12 mouse cellular contexts compared by ENCODE assay signal in the genomic region with DNA sequence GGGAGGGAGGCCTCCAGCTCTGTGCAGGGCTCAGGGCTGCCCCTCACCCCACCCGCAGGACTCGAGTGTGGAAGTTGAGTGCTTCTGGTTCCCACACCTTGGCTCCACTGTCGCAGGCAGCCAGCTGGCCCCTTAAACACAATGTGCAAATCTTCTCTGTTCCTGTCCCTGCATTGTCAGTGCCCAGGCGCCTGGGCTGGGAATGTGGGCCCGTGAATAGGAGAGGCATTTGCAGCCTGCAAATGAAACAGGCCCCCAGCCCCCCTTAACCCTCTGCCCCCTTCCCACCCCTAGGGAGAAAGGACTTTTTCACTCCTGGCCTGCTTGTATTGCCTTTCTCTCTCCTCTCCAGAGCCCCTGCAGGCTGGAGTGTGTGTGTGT. TPM values are rescaled to one million over a fixed set of nuclear protein-coding genes. Genes with fewer than 3 reads are reported as not detected.
A peak's percentile ranks its signal among the peaks of the same experiment; 100 is the strongest.
DNase-seq lines count a peak whose midpoint lies in the region; ATAC-seq lines count a peak whose summit lies in the region.
"Had no signal": no experiment of that assay in that cellular context is flagged by ENCODE, and none has a peak within 500 bp of the region (broad histone marks: within the 10 kb centered on the region; RNA-seq: fewer than 3 reads in every experiment).

No protein-coding gene starts in this region.

- peaks cover 44% of the 10 kb centered on the region for H3K27me3 ChIP-seq in liver, embryonic 13.5 days
- peaks cover 18% of the 10 kb centered on the region for H3K27me3 ChIP-seq in liver, embryonic 11.5 days (replicated peaks; ENCODE audit: control insufficient read depth, insufficient read depth, low read length)
- no peaks in the 10 kb centered on the region for H3K27me3 ChIP-seq in hindbrain, embryonic 14.5 days (ENCODE audit: control insufficient read depth, insufficient read depth, low read length)
- H3K27me3 ChIP-seq in limb, embryonic 11.5 days (ENCODE audit: control insufficient read depth, insufficient read depth, low read length), result no peaks in the 10 kb centered on the region
- no peaks in the 10 kb centered on the region for H3K27me3 ChIP-seq in stomach, embryonic 16.5 days (ENCODE audit: control insufficient read depth, insufficient read depth, low read length)

- H3K36me3 ChIP-seq in liver, embryonic 13.5 days, result no peaks in the 10 kb centered on the region
- H3K36me3 ChIP-seq in liver, embryonic 11.5 days (ENCODE audit: control insufficient read depth, insufficient read depth, low read length), result no peaks in the 10 kb centered on the region
- peaks cover 9% of the 10 kb centered on the region for H3K36me3 ChIP-seq in hindbrain, embryonic 14.5 days (replicated peaks; ENCODE audit: control insufficient read depth, insufficient read depth)
- no peaks in the 10 kb centered on the region for H3K36me3 ChIP-seq in limb, embryonic 11.5 days (ENCODE audit: control insufficient read depth, insufficient read depth, low read length)
- no peaks in the 10 kb centered on the region for H3K36me3 ChIP-seq in stomach, embryonic 16.5 days (ENCODE audit: control insufficient read depth, insufficient read depth, low read length)
- H3K36me3 ChIP-seq: heart, embryonic 15.5 days; limb, embryonic 15.5 days had no signal

- no peak overlapping the region for H3K9ac ChIP-seq in liver, embryonic 13.5 days
- no peak overlapping the region for H3K9ac ChIP-seq in liver, embryonic 11.5 days (ENCODE audit: low read depth, low read length)
- peak overlapping the region; percentile 39; the same call in 1 of the 2 replicates for H3K9ac ChIP-seq in hindbrain, embryonic 14.5 days
- no peak overlapping the region for H3K9ac ChIP-seq in limb, embryonic 11.5 days (ENCODE audit: low read length)
- H3K9ac ChIP-seq in stomach, embryonic 16.5 days (ENCODE audit: low read length), result 0 out of 2 replicates have a peak overlapping the region, but pooled peaks have one; percentile 23
- H3K9ac ChIP-seq: heart, embryonic 15.5 days; limb, embryonic 15.5 days had no signal

- H3K9me3 ChIP-seq in liver, embryonic 13.5 days (replicated peaks), result no peaks in the 10 kb centered on the region
- no peaks in the 10 kb centered on the region for H3K9me3 ChIP-seq in liver, embryonic 11.5 days (ENCODE audit: control insufficient read depth, low read length)
- H3K9me3 ChIP-seq in hindbrain, embryonic 14.5 days (ENCODE audit: control insufficient read depth, low read length), result no peaks in the 10 kb centered on the region
- H3K9me3 ChIP-seq in limb, embryonic 11.5 days (ENCODE audit: control insufficient read depth, low read length), result no peaks in the 10 kb centered on the region
- no peaks in the 10 kb centered on the region for H3K9me3 ChIP-seq in stomach, embryonic 16.5 days (replicated peaks; ENCODE audit: control insufficient read depth, low read length)
- H3K9me3 ChIP-seq: heart, embryonic 15.5 days; limb, embryonic 15.5 days had no signal

- no peak overlapping the region for H3K4me3 ChIP-seq in liver, embryonic 13.5 days (replicated peaks)
- no peak overlapping the region for H3K4me3 ChIP-seq in liver, embryonic 11.5 days (ENCODE audit: low read depth, low read length)
- H3K4me3 ChIP-seq in hindbrain, embryonic 14.5 days (replicated peaks; ENCODE audit: low read length), result no peak overlapping the region
- no peak overlapping the region for H3K4me3 ChIP-seq in limb, embryonic 11.5 days (ENCODE audit: low read depth, low read length)
- H3K4me3 ChIP-seq in stomach, embryonic 16.5 days (replicated peaks; ENCODE audit: low read length), result no peak overlapping the region
- H3K4me3 ChIP-seq: heart, embryonic 15.5 days; limb, embryonic 15.5 days had no signal

- H3K4me1 ChIP-seq in liver, embryonic 13.5 days (replicated peaks), result peaks cover 3% of the 10 kb centered on the region
- H3K4me1 ChIP-seq in liver, embryonic 11.5 days (replicated peaks; ENCODE audit: control insufficient read depth, insufficient read depth, low read length), result peaks cover 16% of the 10 kb centered on the region
- H3K4me1 ChIP-seq in hindbrain, embryonic 14.5 days (replicated peaks; ENCODE audit: control insufficient read depth, insufficient read depth, low read length), result peaks cover 48% of the 10 kb centered on the region
- peaks cover 46% of the 10 kb centered on the region for H3K4me1 ChIP-seq in limb, embryonic 11.5 days (ENCODE audit: control insufficient read depth, insufficient read depth, low read length)
- H3K4me1 ChIP-seq in stomach, embryonic 16.5 days (ENCODE audit: control insufficient read depth, insufficient read depth, low read length), result peaks cover 15% of the 10 kb centered on the region; the same call in 1 of the 2 replicates

- no peak overlapping the region for H3K4me2 ChIP-seq in liver, embryonic 13.5 days
- H3K4me2 ChIP-seq in liver, embryonic 11.5 days, result no peak overlapping the region
- H3K4me2 ChIP-seq in hindbrain, embryonic 14.5 days (replicated peaks), result 0 out of 2 replicates have a peak overlapping the region, but pooled peaks have one; percentile 6
- H3K4me2 ChIP-seq in limb, embryonic 11.5 days (ENCODE audit: low read depth, severe bottlenecking), result no peak overlapping the region
- H3K4me2 ChIP-seq in stomach, embryonic 16.5 days (ENCODE audit: low read depth, low read length), result no peak overlapping the region
- H3K4me2 ChIP-seq: heart, embryonic 15.5 days; limb, embryonic 15.5 days had no signal

- WGBS in liver, embryonic 13.5 days (ENCODE audit: insufficient replicate concordance), result 30% methylated on average over 5 of the region's 5 CpGs
- 37% methylated on average over 5 of the region's 5 CpGs for WGBS in liver, embryonic 11.5 days
- WGBS in hindbrain, embryonic 14.5 days, result 1% methylated on average over 5 of the region's 5 CpGs
- 9% methylated on average over 5 of the region's 5 CpGs for WGBS in limb, embryonic 11.5 days
- 26% methylated on average over 5 of the region's 5 CpGs for WGBS in stomach, embryonic 16.5 days

- no peak for DNase-seq in liver, embryonic 13.5 days
- no peak for DNase-seq in liver, embryonic 11.5 days (ENCODE audit: low spot score)
- no peak for DNase-seq in hindbrain, embryonic 14.5 days (ENCODE audit: low spot score)
- DNase-seq in limb, embryonic 11.5 days (ENCODE audit: low spot score), result no peak
- no peak for DNase-seq in urinary bladder, postnatal 14 days (ENCODE audit: low spot score)
- no peak for DNase-seq in adrenal gland, adult (ENCODE audit: inconsistent age in 2 of 2, low spot score in 1 of 2)
- DNase-seq in thymus, adult 18-20 months, result no peak
- DNase-seq: adrenal gland, adult 2 months; thymus, postnatal 14 days had no signal

- no peak overlapping the region for H3K27ac ChIP-seq in liver, embryonic 13.5 days
- H3K27ac ChIP-seq in liver, embryonic 11.5 days (ENCODE audit: low read depth, low read length), result no peak overlapping the region
- peak overlapping the region; percentile 77 for H3K27ac ChIP-seq in hindbrain, embryonic 14.5 days
- H3K27ac ChIP-seq in limb, embryonic 11.5 days (replicated peaks; ENCODE audit: low read depth, low read length), result peak overlapping the region; percentile 24
- H3K27ac ChIP-seq in stomach, embryonic 16.5 days (ENCODE audit: low read length), result no peak overlapping the region
- H3K27ac ChIP-seq: heart, embryonic 15.5 days; limb, embryonic 15.5 days had no signal

- 0 out of 2 replicates have a peak, but pooled peaks have one; percentile 31 for ATAC-seq in liver, embryonic 13.5 days (ENCODE audit: low read depth)
- no peak for ATAC-seq in liver, embryonic 11.5 days (replicated peaks; ENCODE audit: low FRiP score)
- ATAC-seq in hindbrain, embryonic 14.5 days (ENCODE audit: low FRiP score), result peak; percentile 72; the same call in 1 of the 2 replicates
- 0 out of 2 replicates have a peak, but pooled peaks have one; percentile 14 for ATAC-seq in limb, embryonic 11.5 days (ENCODE audit: insufficient number of reproducible peaks, low FRiP score, low TSS enrichment, low read depth)
- ATAC-seq in stomach, embryonic 16.5 days (ENCODE audit: insufficient read depth, low FRiP score), result no peak

RNA-seq across cellular contexts. Expression of gene Igdcc3, which starts 12.3 kb away (rescaled TPM):
- polyA plus RNA-seq in liver, embryonic 13.5 days (2015; fragmentation: Nextera tagmentation; extraction: Ambion mirVana), result 0.15 TPM in 2 replicates
- polyA plus RNA-seq in liver, embryonic 11.5 days (2014; fragmentation: Nextera tagmentation; extraction: Ambion mirVana), result 4.8 and 5.5 TPM in 2 replicates
- 10.5 and 10.6 TPM in 2 replicates for polyA plus RNA-seq in hindbrain, embryonic 14.5 days (2014; fragmentation: Nextera tagmentation; extraction: Ambion mirVana)
- 44.5 and 46.2 TPM in 2 replicates for polyA plus RNA-seq in limb, embryonic 11.5 days (2014; fragmentation: Nextera tagmentation; extraction: Ambion mirVana)
- polyA plus RNA-seq in stomach, embryonic 16.5 days (2015; fragmentation: Nextera tagmentation; extraction: Ambion mirVana), result 0.44 and 0.55 TPM in 2 replicates

RNA-seq across cellular contexts. Expression of gene Parp16, which starts 41.8 kb away (rescaled TPM):
- 8.2 and 9.2 TPM in 2 replicates for polyA plus RNA-seq in liver, embryonic 13.5 days (2015; fragmentation: Nextera tagmentation; extraction: Ambion mirVana)
- polyA plus RNA-seq in liver, embryonic 11.5 days (2014; fragmentation: Nextera tagmentation; extraction: Ambion mirVana), result 7.3 and 7.5 TPM in 2 replicates
- 6.3 and 7.9 TPM in 2 replicates for polyA plus RNA-seq in hindbrain, embryonic 14.5 days (2014; fragmentation: Nextera tagmentation; extraction: Ambion mirVana)
- 7.2 and 8.2 TPM in 2 replicates for polyA plus RNA-seq in limb, embryonic 11.5 days (2014; fragmentation: Nextera tagmentation; extraction: Ambion mirVana)
- 7.5 and 7.6 TPM in 2 replicates for polyA plus RNA-seq in stomach, embryonic 16.5 days (2015; fragmentation: Nextera tagmentation; extraction: Ambion mirVana)

RNA-seq across cellular contexts. Expression of gene Igdcc4, which starts 52.0 kb away (rescaled TPM):
- 3.8 and 4.6 TPM in 2 replicates for polyA plus RNA-seq in liver, embryonic 13.5 days (2015; fragmentation: Nextera tagmentation; extraction: Ambion mirVana)
- 12.0 and 15.0 TPM in 2 replicates for polyA plus RNA-seq in liver, embryonic 11.5 days (2014; fragmentation: Nextera tagmentation; extraction: Ambion mirVana)
- polyA plus RNA-seq in hindbrain, embryonic 14.5 days (2014; fragmentation: Nextera tagmentation; extraction: Ambion mirVana), result 18.9 and 19.4 TPM in 2 replicates
- polyA plus RNA-seq in limb, embryonic 11.5 days (2014; fragmentation: Nextera tagmentation; extraction: Ambion mirVana), result 13.5 and 15.0 TPM in 2 replicates
- polyA plus RNA-seq in stomach, embryonic 16.5 days (2015; fragmentation: Nextera tagmentation; extraction: Ambion mirVana), result 22.1 and 25.6 TPM in 2 replicates

Comparison
In these comparisons a context has a peak if more than half of its experiments do, and no peak if none do; other contexts are left out.
1. ATAC-seq: peak in liver, embryonic 13.5 days (single experiment), hindbrain, embryonic 14.5 days (single experiment) and limb, embryonic 11.5 days (single experiment); none in liver, embryonic 11.5 days (single experiment) and stomach, embryonic 16.5 days (single experiment).
2. H3K27ac ChIP-seq: peak in hindbrain, embryonic 14.5 days (single experiment) and limb, embryonic 11.5 days (single experiment); none in liver, embryonic 13.5 days (single experiment), liver, embryonic 11.5 days (single experiment) and stomach, embryonic 16.5 days (single experiment).
3. H3K9ac ChIP-seq: peak in hindbrain, embryonic 14.5 days (single experiment) and stomach, embryonic 16.5 days (single experiment); none in liver, embryonic 13.5 days (single experiment), liver, embryonic 11.5 days (single experiment) and limb, embryonic 11.5 days (single experiment).